Mouse (Mus musculus) forebrain, embryonic 15.5 days (tissue): ENCODE measurements around the gene Qtrt1. TPM values are rescaled to one million over a fixed set of nuclear protein-coding genes. Genes with fewer than 3 reads are reported as not detected.

Experiments used
- ATAC-seq: fragments of 200-750 bp; cut with Nextera tagmentation; replicated peaks from 2 replicates; pipeline ENCODE4 v1.8.0; 2017; ENCODE audit warnings: mild to moderate bottlenecking, moderate TSS enrichment, moderate library complexity
- H3K27ac ChIP-seq: fragments of 300-500 bp; sonication (generic); replicated peaks from 2 replicates; pipeline ENCODE4 v1.5.1; 2015; ENCODE audit warnings: mild to moderate bottlenecking, inconsistent platforms
- H3K27me3 ChIP-seq: fragments of 300-500 bp; sonication (generic); 2 replicates; pipeline ENCODE4 v1.6.1; 2015; ENCODE audit warnings: inconsistent platforms
- H3K36me3 ChIP-seq: fragments of 300-500 bp; sonication (generic); 2 replicates; pipeline ENCODE4 v1.6.1; 2015; ENCODE audit warnings: mild to moderate bottlenecking, inconsistent platforms
- H3K4me1 ChIP-seq: fragments of 300-500 bp; sonication (generic); 2 replicates; pipeline ENCODE4 v1.6.1; 2015; ENCODE audit warnings: inconsistent platforms
- H3K4me2 ChIP-seq: fragments of 300-500 bp; sonication (generic); replicated peaks from 2 replicates; pipeline ENCODE4 v1.6.1; 2015; ENCODE audit warnings: mild to moderate bottlenecking, inconsistent platforms
- H3K4me3 ChIP-seq: fragments of 300-500 bp; sonication (generic); 2 replicates; pipeline ENCODE4 v1.5.1; 2015; ENCODE audit warnings: mild to moderate bottlenecking, inconsistent platforms
- H3K9ac ChIP-seq: fragments of 300-500 bp; sonication (generic); replicated peaks from 2 replicates; pipeline ENCODE4 v1.6.1; 2015; ENCODE audit warnings: mild to moderate bottlenecking, inconsistent platforms
- H3K9me3 ChIP-seq: fragments of 300-500 bp; sonication (generic); 2 replicates; pipeline ENCODE4 v1.6.1; 2016; ENCODE audit warnings: inconsistent platforms
- WGBS: fragments of 180-500 bp; shearing (Covaris S2); methylation state at CpG from one replicate; pipeline ENCODE4 v1.1.7; 2015; ENCODE audit warnings: mixed read lengths; 5-methylcytosine and 5-hydroxymethylcytosine counted together
- polyA plus RNA-seq: library from polyadenylated mRNA; unstranded; fragments of >200 nt; fragmentation: Nextera tagmentation; extraction: Ambion mirVana; gene quantifications from 2 replicates; pipeline ENCODE4 v1.2.1, GENCODE M21; 2015

The Qtrt1 gene
- 45.7 and 49.1 TPM in 2 replicates for polyA plus RNA-seq

DNA sequence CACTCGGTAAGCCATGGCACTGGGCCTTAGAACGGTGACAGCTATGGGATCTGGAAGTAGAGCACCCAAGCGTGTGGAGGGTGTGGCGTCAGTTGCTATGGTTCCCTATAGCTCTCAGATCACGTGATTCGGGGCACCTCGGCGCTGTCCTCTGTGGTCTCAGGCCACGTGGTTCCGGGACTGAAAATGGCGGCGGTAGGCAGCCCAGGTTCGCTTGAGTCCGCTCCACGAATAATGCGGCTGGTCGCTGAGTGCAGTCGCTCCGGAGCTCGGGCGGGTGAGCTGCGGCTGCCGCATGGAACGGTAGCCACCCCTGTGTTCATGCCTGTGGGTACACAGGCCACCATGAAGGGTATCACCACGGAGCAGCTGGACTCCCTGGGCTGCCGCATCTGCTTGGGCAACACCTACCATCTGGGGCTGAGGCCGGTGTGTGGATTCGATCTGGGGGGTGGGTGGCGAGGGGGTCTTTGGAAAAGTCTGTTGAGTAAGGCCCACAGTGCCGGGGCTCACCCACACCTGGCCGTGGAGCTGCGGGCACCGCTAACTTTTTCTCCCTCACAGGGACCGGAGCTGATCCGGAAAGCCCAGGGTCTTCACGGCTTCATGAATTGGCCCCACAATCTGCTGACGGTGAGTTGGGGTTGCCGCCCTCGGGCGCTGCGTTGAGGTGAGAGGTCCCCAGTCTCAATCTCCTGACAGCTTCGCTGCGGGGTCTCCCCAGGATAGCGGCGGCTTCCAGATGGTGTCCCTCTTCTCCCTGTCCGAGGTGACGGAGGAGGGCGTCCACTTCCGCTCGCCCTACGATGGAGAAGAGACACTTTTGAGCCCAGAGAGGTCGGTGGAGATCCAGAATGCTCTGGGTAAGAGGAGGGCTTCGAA is at the start of gene Qtrt1:
TSS of gene Qtrt1 (plus strand) at position 169 of the 882 bp plus-strand sequence.
- Histone ChIP-seq H3K9ac (peak within 1 kb of the TSS; percentile 77), H3K4me3 (peak within 1 kb of the TSS; percentile 87), H3K36me3 (peaks cover 10% of the 10 kb centered on the region), H3K9me3 (no peaks in the 10 kb centered on the region), H3K27me3 (no peaks in the 10 kb centered on the region), H3K27ac (peak within 1 kb of the TSS; percentile 69), H3K4me2 (peak within 1 kb of the TSS; percentile 76), H3K4me1 (peaks cover 20% of the 10 kb centered on the region)
- ATAC-seq, result peak; percentile 96
- 2% methylated on average over 53 of the region's 53 CpGs for WGBS

DNA sequence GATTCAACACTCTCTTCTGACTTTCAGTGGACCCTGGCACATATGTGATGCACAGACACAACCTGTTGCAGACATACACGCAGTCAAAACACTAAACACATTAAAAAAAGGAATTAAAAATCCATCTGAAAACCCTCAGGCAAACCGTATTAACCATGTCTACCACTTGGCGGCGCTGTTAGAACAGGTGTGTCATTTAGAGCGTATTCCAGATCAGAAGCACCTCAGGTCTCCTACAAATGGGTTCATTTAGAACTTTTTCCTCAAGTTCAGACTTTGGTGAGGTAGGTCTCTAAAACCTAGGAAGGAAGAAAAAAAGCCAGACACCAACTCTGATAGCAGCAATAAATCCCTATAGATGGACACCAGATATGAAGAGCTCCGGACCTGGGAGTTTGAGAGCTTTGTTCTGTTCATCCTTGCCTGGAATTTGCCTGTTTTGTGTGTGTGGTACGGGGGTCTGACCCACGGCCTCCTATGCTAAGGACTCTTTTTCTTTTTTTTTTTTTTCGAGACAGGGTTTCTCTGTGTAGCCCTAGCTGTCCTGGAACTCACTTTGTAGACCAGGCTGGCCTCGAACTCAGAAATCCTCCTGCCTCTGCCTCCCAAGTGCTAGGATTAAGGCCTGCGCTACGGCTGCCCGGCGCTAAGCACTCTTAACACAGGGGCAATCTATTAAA is 45.0 kb upstream of the Qtrt1 start:
- Histone ChIP-seq H3K27me3 (no peaks in the 10 kb centered on the region), H3K4me2 (peak overlapping the region; percentile 60), H3K9me3 (no peaks in the 10 kb centered on the region), H3K36me3 (peaks cover 3% of the 10 kb centered on the region; the same call in 1 of the 2 replicates), H3K4me1 (peaks cover 28% of the 10 kb centered on the region), H3K9ac (peak overlapping the region; percentile 43), H3K4me3 (peak overlapping the region; percentile 75), H3K27ac (peak overlapping the region; percentile 93)
- WGBS, result 40% methylated on average over 14 of the region's 14 CpGs
- peak; percentile 36 for ATAC-seq

DNA sequence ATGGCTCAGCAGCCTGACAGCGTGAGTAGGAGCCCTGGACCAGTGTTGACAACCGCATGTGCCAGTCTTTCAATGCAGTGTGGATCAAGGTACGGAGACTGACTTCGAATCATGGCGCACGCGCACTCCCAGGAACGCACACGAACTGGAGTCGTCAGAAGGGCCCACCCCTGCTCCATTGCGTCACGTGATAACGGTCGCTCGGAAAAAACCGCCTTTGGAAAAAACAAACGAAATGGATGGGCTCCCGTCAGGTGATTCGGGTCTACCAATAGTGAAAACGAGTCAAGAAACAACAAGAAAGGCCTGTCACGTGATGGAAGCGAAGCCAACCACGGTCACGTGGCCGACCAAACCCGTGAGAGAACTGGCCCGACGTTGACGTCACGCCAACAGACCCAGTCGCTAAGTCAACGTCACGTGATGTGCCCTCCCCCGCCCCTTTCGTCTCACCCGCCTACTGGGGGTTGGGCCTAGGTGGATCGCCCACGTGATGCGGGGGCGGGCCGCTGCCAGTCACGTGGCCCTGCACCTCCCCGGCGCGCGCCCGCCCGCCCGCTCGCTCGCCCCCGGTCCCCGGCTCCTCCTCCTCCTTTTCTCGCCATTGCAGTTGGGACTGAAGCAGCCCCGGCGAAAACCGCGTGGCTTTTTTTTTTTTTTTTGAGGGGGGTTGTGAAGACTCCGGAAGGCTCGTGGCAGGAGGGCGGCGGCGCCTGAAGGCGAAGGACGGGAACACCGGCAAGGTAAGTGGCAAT is 44.1 kb upstream of the Qtrt1 start, which contains the start of gene Ilf3:
TSS of gene Ilf3 (plus strand) at position 515 of the 755 bp plus-strand sequence.
- peak within 1 kb of the TSS; percentile 85 for H3K9ac ChIP-seq
- H3K9me3 ChIP-seq, result no peaks in the 10 kb centered on the region
- peak within 1 kb of the TSS; percentile 75 for H3K4me3 ChIP-seq
- peak within 1 kb of the TSS; percentile 61 for H3K4me2 ChIP-seq
- under 1% methylated on average over 66 of the region's 66 CpGs for WGBS
- H3K27ac ChIP-seq, result peak within 1 kb of the TSS; percentile 95
- ATAC-seq, result peak; percentile 94
- H3K27me3 ChIP-seq, result no peaks in the 10 kb centered on the region
- H3K4me1 ChIP-seq, result peaks cover 36% of the 10 kb centered on the region
- H3K36me3 ChIP-seq, result peaks cover 10% of the 10 kb centered on the region

DNA sequence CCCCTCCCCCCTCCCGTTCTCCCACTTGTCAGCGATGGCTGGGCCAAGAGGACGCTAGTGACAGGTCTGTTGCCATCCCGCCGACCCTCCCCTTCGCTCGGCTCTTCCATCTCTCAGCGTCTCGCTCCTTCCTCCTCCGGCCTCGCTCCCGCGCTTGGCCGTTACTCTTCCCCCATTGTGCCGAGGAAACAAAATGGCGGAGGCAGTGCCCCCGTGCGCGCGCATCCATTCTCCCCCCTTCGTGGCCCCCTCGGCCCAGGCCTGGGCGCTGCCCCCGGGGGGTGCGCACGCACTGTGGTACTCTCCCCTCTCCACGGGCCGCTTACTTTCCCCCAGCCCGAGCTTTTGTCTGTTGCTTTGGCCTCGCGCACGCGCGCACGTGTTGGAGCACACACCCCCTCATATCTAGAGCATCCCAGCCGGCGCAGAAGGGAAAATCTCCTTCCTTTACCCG is 43.5 kb upstream of the Qtrt1 start:
- H3K4me1 ChIP-seq, result peaks cover 40% of the 10 kb centered on the region
- H3K4me2 ChIP-seq, result peak overlapping the region; percentile 61
- peak overlapping the region; percentile 85 for H3K9ac ChIP-seq
- peak; percentile 61 for ATAC-seq
- H3K27me3 ChIP-seq, result no peaks in the 10 kb centered on the region
- no peaks in the 10 kb centered on the region for H3K9me3 ChIP-seq
- H3K36me3 ChIP-seq, result peaks cover 16% of the 10 kb centered on the region
- under 1% methylated on average over 38 of the region's 38 CpGs for WGBS
- H3K27ac ChIP-seq, result peak overlapping the region; percentile 95
- H3K4me3 ChIP-seq, result peak overlapping the region; percentile 75

DNA sequence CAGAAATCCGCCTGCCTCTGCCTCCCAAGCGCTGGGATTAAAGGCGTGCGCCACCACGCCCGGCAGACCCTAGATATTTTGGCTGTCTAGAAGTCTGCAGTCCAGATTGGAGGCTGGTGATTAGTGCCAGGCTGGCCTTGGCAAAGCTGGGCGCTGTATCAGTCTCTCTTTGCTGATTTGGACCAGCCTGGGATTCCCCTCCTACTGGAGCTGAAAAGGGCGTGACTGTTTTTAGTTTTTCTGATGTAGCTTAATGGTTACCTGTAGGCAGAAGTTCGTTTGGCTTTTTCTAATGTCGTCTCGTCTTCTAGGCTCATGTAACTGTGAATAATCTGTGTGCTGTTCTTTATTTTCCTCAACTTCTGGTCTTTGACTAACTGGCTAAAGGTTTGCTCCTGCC is 42.6 kb upstream of the Qtrt1 start:
- H3K27ac ChIP-seq, result no peak overlapping the region
- 55% methylated on average over 11 of the region's 11 CpGs for WGBS
- H3K9me3 ChIP-seq, result no peaks in the 10 kb centered on the region

DNA sequence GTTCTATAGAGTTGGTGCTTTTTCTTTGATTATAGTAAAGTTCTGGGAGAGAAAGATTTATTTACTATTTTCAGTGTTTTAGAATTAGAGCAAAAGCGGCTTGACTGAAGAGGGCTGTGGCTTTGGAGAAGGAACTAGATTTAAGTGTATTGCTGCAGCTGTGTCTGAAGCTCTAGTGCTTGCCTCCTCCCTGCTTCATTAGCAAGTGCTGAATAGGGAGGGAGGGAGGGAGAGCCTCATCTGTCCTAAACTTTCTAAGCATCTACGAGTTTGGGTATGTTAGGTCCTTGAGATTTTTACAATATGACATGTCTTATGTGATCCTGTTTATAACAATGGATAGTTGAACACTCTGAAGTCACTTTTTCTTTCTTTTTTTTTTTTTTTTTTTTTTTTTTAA is 40.8 kb upstream of the Qtrt1 start:
- Histone ChIP-seq H3K27ac (no peak overlapping the region), H3K27me3 (no peaks in the 10 kb centered on the region), H3K36me3 (peaks cover 18% of the 10 kb centered on the region), H3K9ac (no peak overlapping the region), H3K4me3 (peak overlapping the region; percentile 75), H3K4me1 (peaks cover 50% of the 10 kb centered on the region), H3K9me3 (no peaks in the 10 kb centered on the region), H3K4me2 (peak overlapping the region; percentile 61)
- WGBS, result 71% methylated on average over 2 of the region's 2 CpGs
- ATAC-seq, result no peak

More for the DNA sequence above, 42.6 kb upstream of the Qtrt1 start:
- Histone ChIP-seq H3K4me3 (peak overlapping the region; percentile 75), H3K4me2 (peak overlapping the region; percentile 61), H3K27me3 (no peaks in the 10 kb centered on the region), H3K36me3 (peaks cover 18% of the 10 kb centered on the region), H3K9ac (peak overlapping the region; percentile 85), H3K4me1 (peaks cover 40% of the 10 kb centered on the region)
- ATAC-seq, result no peak

DNA sequence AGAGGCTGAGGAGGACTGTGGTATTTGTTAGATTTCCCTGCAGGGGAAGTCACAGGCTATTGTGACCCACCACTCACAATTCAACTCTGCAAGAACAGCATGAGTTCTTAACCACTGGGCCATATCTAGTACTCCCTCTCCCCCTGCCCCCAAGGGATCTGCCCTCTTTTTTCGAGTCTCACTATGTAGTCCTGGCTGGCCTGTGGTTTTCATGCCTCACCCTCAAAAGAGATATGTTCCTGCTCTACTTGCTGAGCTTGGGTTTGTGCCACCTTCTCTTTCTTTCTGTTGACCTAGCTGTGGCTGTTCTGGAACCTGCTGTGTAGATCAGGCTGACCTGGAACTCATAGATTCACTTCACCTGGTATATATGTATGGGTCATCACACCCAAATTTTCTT is 39.1 kb upstream of the Qtrt1 start:
- Histone ChIP-seq H3K27me3 (no peaks in the 10 kb centered on the region), H3K27ac (no peak overlapping the region), H3K36me3 (peaks cover 18% of the 10 kb centered on the region), H3K9ac (no peak overlapping the region), H3K4me2 (no peak overlapping the region), H3K9me3 (no peaks in the 10 kb centered on the region), H3K4me3 (no peak overlapping the region), H3K4me1 (peaks cover 52% of the 10 kb centered on the region)
- no peak for ATAC-seq
- 87% methylated on average over 1 of the region's 1 CpGs for WGBS

DNA sequence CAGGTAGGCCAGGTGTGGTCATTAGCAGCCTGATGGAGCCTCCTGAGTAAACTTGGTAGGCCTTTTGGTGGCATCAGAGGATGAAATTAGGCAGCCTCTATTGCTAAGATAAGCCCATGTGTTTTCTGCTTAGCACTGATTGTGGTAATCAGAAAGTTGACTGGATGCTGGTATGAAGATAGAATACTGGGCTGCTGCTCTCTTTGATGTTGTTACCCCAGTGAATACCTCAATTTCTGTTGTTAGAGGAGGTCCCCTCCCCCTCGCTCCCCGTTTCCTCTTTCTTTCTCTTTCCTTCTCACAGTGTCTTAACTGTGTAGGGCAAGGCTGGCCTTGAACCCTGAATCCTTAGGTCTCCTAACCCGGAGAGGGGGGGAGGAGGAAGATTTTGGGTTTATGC is 32.4 kb upstream of the Qtrt1 start:
- H3K9me3 ChIP-seq, result no peaks in the 10 kb centered on the region
- H3K4me3 ChIP-seq, result no peak overlapping the region
- no peaks in the 10 kb centered on the region for H3K36me3 ChIP-seq
- ATAC-seq, result no peak
- H3K4me1 ChIP-seq, result peaks cover 49% of the 10 kb centered on the region
- H3K27ac ChIP-seq, result no peak overlapping the region
- no peak overlapping the region for H3K9ac ChIP-seq
- no peaks in the 10 kb centered on the region for H3K27me3 ChIP-seq
- H3K4me2 ChIP-seq, result no peak overlapping the region
- 72% methylated on average over 3 of the region's 3 CpGs for WGBS

DNA sequence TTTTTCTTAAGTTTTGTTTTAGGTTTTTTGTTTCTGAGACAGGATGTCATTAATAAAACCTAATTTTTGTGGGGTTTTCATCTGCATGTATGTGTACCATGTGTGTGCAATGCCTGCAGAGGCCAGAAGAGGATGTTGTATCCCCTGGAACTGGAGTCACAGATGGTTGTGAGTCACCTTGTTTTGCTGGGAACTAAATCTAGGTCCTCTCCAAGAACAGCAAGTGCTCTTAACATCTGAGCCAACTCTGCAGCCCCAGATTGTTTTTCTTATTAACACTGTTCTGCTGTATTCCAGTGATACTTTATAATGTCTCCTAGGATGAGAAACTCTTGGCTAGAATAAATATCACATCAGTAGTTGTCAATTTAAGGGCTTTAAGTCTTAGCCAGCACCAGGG is 30.8 kb upstream of the Qtrt1 start:
- Histone ChIP-seq H3K4me3 (no peak overlapping the region), H3K27ac (no peak overlapping the region), H3K4me2 (no peak overlapping the region), H3K27me3 (no peaks in the 10 kb centered on the region), H3K36me3 (no peaks in the 10 kb centered on the region), H3K9me3 (no peaks in the 10 kb centered on the region), H3K9ac (no peak overlapping the region), H3K4me1 (peaks cover 46% of the 10 kb centered on the region)
- ATAC-seq, result no peak

DNA sequence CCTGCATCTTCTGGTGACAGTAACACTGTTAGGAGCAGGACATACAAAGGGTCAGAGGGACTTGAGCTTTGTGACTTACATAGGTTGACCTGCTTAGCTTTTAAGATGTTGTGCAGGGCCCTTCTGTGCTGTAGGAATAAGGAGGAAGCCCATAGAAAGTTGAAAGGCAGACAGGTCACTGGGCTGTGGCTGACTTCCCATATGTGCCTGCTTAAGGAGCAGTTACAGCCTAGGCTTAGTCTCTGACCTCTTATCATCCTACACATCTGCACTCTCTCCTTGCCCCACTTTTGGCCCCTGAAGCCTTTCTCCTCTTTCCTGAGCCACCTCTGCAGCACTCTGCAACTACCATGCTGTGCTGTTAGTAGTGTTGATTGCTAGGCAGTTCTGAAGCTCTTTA is 27.7 kb upstream of the Qtrt1 start:
- no peaks in the 10 kb centered on the region for H3K27me3 ChIP-seq
- no peak overlapping the region for H3K4me2 ChIP-seq
- no peaks in the 10 kb centered on the region for H3K9me3 ChIP-seq
- no peak overlapping the region for H3K27ac ChIP-seq
- H3K4me3 ChIP-seq, result no peak overlapping the region
- no peak for ATAC-seq
- H3K9ac ChIP-seq, result no peak overlapping the region
- H3K4me1 ChIP-seq, result peaks cover 42% of the 10 kb centered on the region
- peaks cover 14% of the 10 kb centered on the region for H3K36me3 ChIP-seq

DNA sequence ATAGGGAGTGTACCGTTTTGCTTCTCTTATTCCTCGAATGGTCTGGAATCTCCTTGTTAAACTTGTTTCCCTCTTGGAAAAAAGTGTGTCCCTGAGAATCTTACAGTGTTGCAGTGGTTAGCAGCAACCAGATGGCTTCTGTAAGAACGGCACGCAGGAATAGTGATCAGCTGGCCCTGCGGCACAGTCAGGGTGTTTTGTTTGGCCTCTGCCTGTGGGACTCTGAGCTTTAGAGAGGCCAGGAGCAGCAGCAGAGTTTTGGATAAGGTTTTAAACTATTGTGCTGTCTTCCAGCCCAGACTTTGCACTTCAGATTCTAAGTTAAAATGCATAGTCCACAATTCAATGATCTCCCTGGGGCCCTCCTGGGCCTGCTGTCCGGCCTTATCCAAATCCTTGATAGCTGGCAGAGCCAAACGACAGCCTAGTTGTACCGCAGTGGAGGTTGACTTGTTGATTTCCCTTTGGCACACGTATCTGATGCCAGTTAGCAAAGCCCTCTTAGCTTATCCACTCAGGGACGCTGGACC is 18.9 kb upstream of the Qtrt1 start:
- H3K27me3 ChIP-seq, result no peaks in the 10 kb centered on the region
- no peak for ATAC-seq
- no peak overlapping the region for H3K9ac ChIP-seq
- WGBS, result 89% methylated on average over 10 of the region's 10 CpGs
- no peak overlapping the region for H3K4me2 ChIP-seq
- no peak overlapping the region for H3K4me3 ChIP-seq
- H3K9me3 ChIP-seq, result no peaks in the 10 kb centered on the region
- no peaks in the 10 kb centered on the region for H3K4me1 ChIP-seq
- peaks cover 95% of the 10 kb centered on the region for H3K36me3 ChIP-seq
- H3K27ac ChIP-seq, result no peak overlapping the region
